Mouse (Mus musculus) MEL (cell line): Measurements from ENCODE around the gene Rsrc1.

Experiments
- CTCF ChIP-seq, 3 experiments: IDR thresholded peaks in 2 of 3; conservative IDR thresholded peaks in 1 of 3; 2 replicates each; pipeline ENCODE4 v1.5.1; 2011 to 2012; ENCODE audit warnings: low read length in 3 of 3, low read depth in 2 of 3, mild to moderate bottlenecking in 2 of 3, improper control_type of control experiment in 1 of 3, inconsistent platforms in 1 of 3, mixed read lengths in 1 of 3, moderate library complexity in 1 of 3; ENCODE audit not compliant: control insufficient read depth in 1 of 3, insufficient read depth in 1 of 3, poor library complexity in 1 of 3, severe bottlenecking in 1 of 3
- NRF1 ChIP-seq: IDR thresholded peaks from 2 replicates; pipeline ENCODE4 v1.6.1; 2014; ENCODE audit warnings: low read depth, mild to moderate bottlenecking, inconsistent platforms, low read length, improper control_type of control experiment, moderate library complexity; ENCODE audit not compliant: poor library complexity, insufficient read depth, severe bottlenecking
- POLR2A ChIP-seq, 2 experiments: IDR thresholded peaks; 2 replicates each; pipeline ENCODE4 v1.6.1; 2011 to 2012; ENCODE audit warnings: low read length in 2 of 2, mild to moderate bottlenecking in 2 of 2, control low read depth in 1 of 2, improper control_type of control experiment in 1 of 2, low read depth in 1 of 2, moderate library complexity in 1 of 2; ENCODE audit not compliant: control insufficient read depth in 1 of 2, insufficient read depth in 1 of 2, poor library complexity in 1 of 2
- UBTF ChIP-seq: IDR thresholded peaks from 2 replicates; pipeline ENCODE4 v1.6.1; 2012; ENCODE audit warnings: low read depth, mild to moderate bottlenecking, inconsistent platforms, low read length, improper control_type of control experiment, moderate library complexity, borderline replicate concordance; ENCODE audit not compliant: insufficient read depth

DNA sequence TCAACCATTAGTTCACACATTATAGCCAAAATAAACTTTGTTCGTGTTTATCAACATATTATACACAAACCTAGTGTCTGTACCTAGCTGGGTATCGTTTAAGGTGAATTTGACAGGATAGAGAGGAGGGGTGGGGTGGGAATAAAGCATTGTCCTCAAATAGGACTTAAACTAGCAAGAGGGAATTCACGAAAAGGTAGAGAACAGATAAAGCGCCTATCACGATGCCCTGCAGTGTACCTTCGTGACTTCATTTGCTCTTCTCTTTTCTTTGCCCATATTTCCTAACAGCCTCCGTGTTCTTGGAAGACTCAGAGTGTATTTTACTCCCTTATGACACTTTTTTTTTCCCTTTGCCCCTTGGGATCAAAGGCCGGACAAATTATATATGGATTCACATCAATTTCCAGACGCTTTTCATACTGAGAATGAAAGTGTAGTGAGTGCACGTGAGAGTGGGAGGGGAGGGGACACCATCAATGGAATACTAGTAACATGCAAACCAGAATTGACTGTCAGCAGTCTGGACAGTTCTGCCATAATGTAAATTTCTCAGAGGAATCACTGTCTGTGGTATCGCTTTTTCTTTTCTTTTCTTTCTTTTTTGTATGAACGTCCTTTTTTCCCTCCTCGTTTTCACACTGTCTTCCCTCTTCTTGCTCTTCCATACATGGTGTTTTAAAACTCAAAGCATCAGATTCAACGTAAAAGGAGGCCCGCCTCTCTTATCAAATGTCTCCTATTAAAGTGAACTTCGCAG lies 8.8 kb upstream of the Rsrc1 start:
- TF ChIP-seq UBTF (no peak), CTCF (IDR thresholded peaks at IDR 0.05 in 2 of 3, conservative IDR thresholded peaks at IDR 0.05 in 1 of 3; ENCODE audit: control insufficient read depth in 1 of 3, insufficient read depth in 1 of 3, low read depth in 2 of 3, low read length in 3 of 3, poor library complexity in 1 of 3, severe bottlenecking in 1 of 3) (no peak), NRF1 (no peak), POLR2A (IDR thresholded peaks at IDR 0.05; ENCODE audit: control insufficient read depth in 1 of 2, insufficient read depth in 1 of 2, low read depth in 1 of 2, low read length in 2 of 2, poor library complexity in 1 of 2) (no peak)
